Mouse (Mus musculus): ENCODE results near the gene Cetn4.

DNA sequence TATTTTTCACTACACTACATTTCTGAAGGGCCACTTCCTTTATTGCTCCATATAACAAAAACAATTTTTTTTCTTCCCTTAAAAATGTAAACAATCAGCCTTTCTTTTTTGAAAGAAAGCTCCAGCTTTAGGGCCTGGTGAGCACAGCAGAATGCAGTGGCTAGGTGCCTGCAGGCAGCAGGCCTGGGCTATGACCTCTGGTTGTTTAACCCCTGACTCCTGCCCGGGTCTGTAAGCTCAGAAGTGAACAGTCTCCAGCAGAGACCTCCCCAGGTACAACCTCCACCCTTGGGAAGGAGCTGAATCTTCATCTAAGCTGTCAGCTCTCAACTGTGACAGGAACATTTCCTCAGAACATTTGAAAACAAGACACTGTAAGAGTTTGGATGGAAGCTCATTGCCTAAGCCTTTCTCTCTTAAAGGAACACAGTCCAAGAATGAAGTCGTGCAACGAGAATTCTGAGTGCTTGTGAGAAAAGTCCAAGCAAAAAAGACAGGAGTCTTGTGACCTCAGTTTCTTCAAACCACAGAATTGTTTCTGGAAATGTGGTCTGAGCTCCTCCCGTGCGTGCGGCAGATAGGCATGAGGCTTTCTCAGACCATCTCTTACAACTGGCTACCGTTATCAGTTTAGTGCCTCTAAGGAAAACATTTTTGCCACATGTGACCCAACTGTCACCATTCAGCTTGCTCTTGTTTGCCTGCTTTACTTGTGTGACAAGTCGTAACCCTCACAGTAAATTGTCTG, 8.9 kb downstream of the Cetn4 start:
- no peak for TF ChIP-seq POLR2A (IDR thresholded peaks at IDR 0.05; ENCODE audit: extremely low read depth, insufficient read depth, low read length)
- TF ChIP-seq CTCF (IDR thresholded peaks at IDR 0.05; ENCODE audit: extremely low read depth, insufficient read depth, low read length): no peak
